Mouse (Mus musculus) adrenal gland, adult 2 months (tissue): ENCODE data around the gene Hrct1. TPM values are rescaled to one million over a fixed set of nuclear protein-coding genes. Genes with fewer than 3 reads are reported as not detected.

Source experiments
- DNase-seq: peaks from one replicate; pipeline ENCODE4 v3.0.0; 2021
- polyA plus RNA-seq: library from polyadenylated mRNA; depleted of rRNA; stranded (reverse); fragments of >200 nt; gene quantifications from 2 replicates; pipeline ENCODE4 v1.2.3, GENCODE M21; 2012; rRNA removed
- total RNA-seq, 2 experiments: library from RNA; stranded (reverse); gene quantifications; 2 replicates each; pipeline ENCODE4 v1.2.3; 2021

Gene Hrct1
- total and polyA plus RNA-seq, 3 experiments: 2.2 to 8.1 (median 3.9) TPM

GRCm38 (mm10) chr4:43771626-43772025, 44.6 kb downstream of the Hrct1 start:
- DNase-seq: no peak

- no peak for DNase-seq
Observed at GRCm38 (mm10) chr4:43772304-43772703, 45.3 kb downstream of the Hrct1 start.

Other genes with a start within 250 kb of the Hrct1 start
- not detected for gene Sit1, start 243.5 kb upstream of the Hrct1 start, total RNA-seq
- 0.28 and 0.73 TPM in 2 replicates for gene Sit1, start 243.5 kb upstream of the Hrct1 start, polyA plus RNA-seq
- 10 to 100 TPM; 54.5 to 69.2 TPM for gene Ccdc107, start 234.3 kb upstream of the Hrct1 start, total RNA-seq
- gene Ccdc107, start 234.3 kb upstream of the Hrct1 start, polyA plus RNA-seq: 376 and 526 TPM in 2 replicates
- 1 to 10 TPM; 1.0 to 2.1 TPM for gene Arhgef39, start 227.5 kb upstream of the Hrct1 start, total RNA-seq
- 4.8 and 6.6 TPM in 2 replicates for gene Arhgef39, start 227.5 kb upstream of the Hrct1 start, polyA plus RNA-seq
- under 1 TPM; 0.17 to 0.28 TPM for gene Car9, start 220.2 kb upstream of the Hrct1 start, total RNA-seq
- 0.57 and 1.4 TPM in 2 replicates for gene Car9, start 220.2 kb upstream of the Hrct1 start, polyA plus RNA-seq
- gene Tpm2, start 203.4 kb upstream of the Hrct1 start, total RNA-seq: 100 to 1,000 TPM in 1 of 2 experiments, 10 to 100 TPM in 1; 43.3 to 120 TPM
- gene Tpm2, start 203.4 kb upstream of the Hrct1 start, polyA plus RNA-seq: 21.1 and 34.6 TPM in 2 replicates
- 100 to 1,000 TPM; 123 to 178 TPM for gene Creb3, start 164.9 kb upstream of the Hrct1 start, total RNA-seq
- 178 and 207 TPM in 2 replicates for gene Creb3, start 164.9 kb upstream of the Hrct1 start, polyA plus RNA-seq
- 100 to 1,000 TPM; 167 to 207 TPM for gene Tln1, start 164.5 kb upstream of the Hrct1 start, total RNA-seq
- gene Tln1, start 164.5 kb upstream of the Hrct1 start, polyA plus RNA-seq: 132 and 174 TPM in 2 replicates
- gene Rgp1, start 148.5 kb upstream of the Hrct1 start, total RNA-seq: 10 to 100 TPM; 47.1 to 50.7 TPM
- gene Rgp1, start 148.5 kb upstream of the Hrct1 start, polyA plus RNA-seq: 50.1 and 57.4 TPM in 2 replicates
- gene Gba2, start 148.3 kb upstream of the Hrct1 start, total RNA-seq: 10 to 100 TPM in 1 of 2 experiments, 1 to 10 TPM in 1; 6.8 to 13.0 TPM
- gene Gba2, start 148.3 kb upstream of the Hrct1 start, polyA plus RNA-seq: 13.4 and 13.9 TPM in 2 replicates
- gene Msmp, start 142.7 kb upstream of the Hrct1 start, total RNA-seq: 1 to 10 TPM; 1.2 to 3.0 TPM
- 0.94 and 1.5 TPM in 2 replicates for gene Msmp, start 142.7 kb upstream of the Hrct1 start, polyA plus RNA-seq
- gene Npr2, start 95.3 kb upstream of the Hrct1 start, total RNA-seq: 10 to 100 TPM; 23.3 to 36.1 TPM
- 34.1 and 38.0 TPM in 2 replicates for gene Npr2, start 95.3 kb upstream of the Hrct1 start, polyA plus RNA-seq
- under 1 TPM; 0.26 to 0.45 TPM for gene Spag8, start 73.6 kb upstream of the Hrct1 start, total RNA-seq
- gene Spag8, start 73.6 kb upstream of the Hrct1 start, polyA plus RNA-seq: 1.2 and 2.2 TPM in 2 replicates
- gene Hint2, start 70.7 kb upstream of the Hrct1 start, total RNA-seq: 10 to 100 TPM; 48.8 to 96.9 TPM
- 78.7 and 106 TPM in 2 replicates for gene Hint2, start 70.7 kb upstream of the Hrct1 start, polyA plus RNA-seq
- 1 to 10 TPM; 4.6 to 5.0 TPM for gene Tmem8b, start 58.2 kb upstream of the Hrct1 start, total RNA-seq
- gene Tmem8b, start 58.2 kb upstream of the Hrct1 start, polyA plus RNA-seq: 14.7 and 17.5 TPM in 2 replicates
- under 1 TPM; 0.23 to 0.24 TPM for gene Fam221b, start 58.0 kb upstream of the Hrct1 start, total RNA-seq
- gene Fam221b, start 58.0 kb upstream of the Hrct1 start, polyA plus RNA-seq: not detected in 2 replicates
- not detected for gene Olfr70, start 26.4 kb upstream of the Hrct1 start, total RNA-seq
- gene Olfr70, start 26.4 kb upstream of the Hrct1 start, polyA plus RNA-seq: not detected in 2 replicates
- not detected for gene Olfr71, start 16.9 kb upstream of the Hrct1 start, total RNA-seq
- gene Olfr71, start 16.9 kb upstream of the Hrct1 start, polyA plus RNA-seq: not detected in 2 replicates
- gene Spaar, start 2.8 kb downstream of the Hrct1 start, total RNA-seq: 1 to 10 TPM; 1.5 to 2.4 TPM
- gene Spaar, start 2.8 kb downstream of the Hrct1 start, polyA plus RNA-seq: 2.0 and 2.6 TPM in 2 replicates
- not detected for gene Olfr159, start 43.8 kb downstream of the Hrct1 start, total RNA-seq
- gene Olfr159, start 43.8 kb downstream of the Hrct1 start, polyA plus RNA-seq: not detected in 2 replicates
- gene Olfr156, start 96.7 kb downstream of the Hrct1 start, total RNA-seq: not detected
- gene Olfr156, start 96.7 kb downstream of the Hrct1 start, polyA plus RNA-seq: not detected in 2 replicates
- gene Olfr157, start 113.0 kb downstream of the Hrct1 start, total RNA-seq: not detected
- 0.06 TPM in 1 of 2 replicates, not detected in the other for gene Olfr157, start 113.0 kb downstream of the Hrct1 start, polyA plus RNA-seq
- not detected for gene Olfr155, start 124.4 kb downstream of the Hrct1 start, total RNA-seq
- gene Olfr155, start 124.4 kb downstream of the Hrct1 start, polyA plus RNA-seq: not detected in 2 replicates
- gene Reck, start 148.3 kb downstream of the Hrct1 start, total RNA-seq: 10 to 100 TPM; 15.5 to 28.7 TPM
- gene Reck, start 148.3 kb downstream of the Hrct1 start, polyA plus RNA-seq: 13.0 and 13.2 TPM in 2 replicates
- gene Glipr2, start 230.2 kb downstream of the Hrct1 start, total RNA-seq: 1 to 10 TPM; 3.9 to 4.4 TPM
- 2.3 and 3.2 TPM in 2 replicates for gene Glipr2, start 230.2 kb downstream of the Hrct1 start, polyA plus RNA-seq